15 mouse cellular contexts compared by ENCODE assay signal in genomic region chr1:189605598-189606126, GRCm38 (mm10).
"Had no signal": no experiment of that assay in that cellular context is flagged by ENCODE, and none has a peak within 500 bp of the region (broad histone marks: within the 10 kb centered on the region; RNA-seq: fewer than 3 reads in every experiment).

No protein-coding gene starts in this region.

- ATAC-seq: liver, embryonic 12.5 days; midbrain, embryonic 13.5 days; midbrain, embryonic 15.5 days had no signal

- H3K36me3 ChIP-seq: liver, embryonic 12.5 days; midbrain, embryonic 13.5 days; midbrain, embryonic 15.5 days; neural tube, embryonic 12.5 days had no signal

- H3K9me3 ChIP-seq: liver, embryonic 12.5 days; midbrain, embryonic 13.5 days; midbrain, embryonic 15.5 days; neural tube, embryonic 12.5 days had no signal

- H3K4me3 ChIP-seq: liver, embryonic 12.5 days; megakaryocyte, embryonic 14.5 days; midbrain, embryonic 13.5 days; midbrain, embryonic 15.5 days; neural tube, embryonic 12.5 days had no signal

- H3K4me1 ChIP-seq: liver, embryonic 12.5 days; megakaryocyte, embryonic 14.5 days; midbrain, embryonic 13.5 days; midbrain, embryonic 15.5 days; neural tube, embryonic 12.5 days had no signal

- H3K4me2 ChIP-seq: liver, embryonic 12.5 days; lung, embryonic 14.5 days; midbrain, embryonic 11.5 days; midbrain, embryonic 13.5 days; midbrain, embryonic 15.5 days; neural tube, embryonic 12.5 days had no signal

- DNase-seq: lung, adult 18-20 months; lung, embryonic 14.5 days; lung, postnatal 10 days; lung, postnatal 4 days; right cerebral cortex, postnatal 14 days; thymus, adult 18-20 months; thymus, postnatal 14 days; thymus, postnatal 36 days had no signal

- H3K27me3 ChIP-seq: liver, embryonic 12.5 days; megakaryocyte, embryonic 14.5 days; midbrain, embryonic 13.5 days; midbrain, embryonic 15.5 days; neural tube, embryonic 12.5 days had no signal

- H3K9ac ChIP-seq: liver, embryonic 12.5 days; liver, embryonic 14.5 days; lung, embryonic 14.5 days; midbrain, embryonic 13.5 days; midbrain, embryonic 15.5 days; neural tube, embryonic 12.5 days had no signal

- H3K27ac ChIP-seq: liver, embryonic 12.5 days; liver, embryonic 14.5 days; midbrain, embryonic 13.5 days; midbrain, embryonic 15.5 days; neural tube, embryonic 12.5 days had no signal
